Mouse (Mus musculus) neural tube, embryonic 11.5 days (tissue): ENCODE data around the gene 4931414P19Rik. TPM values are rescaled to one million over a fixed set of nuclear protein-coding genes. Genes with fewer than 3 reads are reported as not detected.

ENCODE experiments used
- ATAC-seq: fragments of 200-750 bp; cut with Nextera tagmentation; 2 replicates; pipeline ENCODE4 v1.8.0; 2017; ENCODE audit warnings: moderate number of reproducible peaks, mild to moderate bottlenecking, moderate TSS enrichment, moderate library complexity; ENCODE audit not compliant: insufficient read depth, low FRiP score, low TSS enrichment
- DNase-seq: peaks from one replicate; pipeline ENCODE4 v3.0.0-alpha.2; 2015; ENCODE audit warnings: low spot score
- H3K27ac ChIP-seq: fragments of 300-500 bp; sonication (generic); 2 replicates; pipeline ENCODE4 v1.5.1; 2014; ENCODE audit warnings: low read depth, mild to moderate bottlenecking, low read length
- H3K27me3 ChIP-seq: fragments of 300-500 bp; sonication (generic); 2 replicates; pipeline ENCODE4 v1.6.1; 2014; ENCODE audit warnings: mild to moderate bottlenecking, low read length, mixed read lengths; ENCODE audit not compliant: control insufficient read depth, insufficient read depth
- H3K36me3 ChIP-seq: fragments of 300-500 bp; sonication (generic); 2 replicates; pipeline ENCODE4 v1.6.1; 2014; ENCODE audit warnings: mild to moderate bottlenecking, low read length, moderate library complexity, mixed read lengths; ENCODE audit not compliant: control insufficient read depth, insufficient read depth
- H3K4me1 ChIP-seq: fragments of 300-500 bp; sonication (generic); 2 replicates; pipeline ENCODE4 v1.6.1; 2014; ENCODE audit warnings: low read length, mixed read lengths; ENCODE audit not compliant: control insufficient read depth, insufficient read depth
- H3K4me2 ChIP-seq: fragments of 300-500 bp; sonication (generic); 2 replicates; pipeline ENCODE4 v1.6.1; 2014; ENCODE audit warnings: low read depth, mild to moderate bottlenecking, moderate library complexity
- H3K4me3 ChIP-seq: fragments of 300-500 bp; sonication (generic); 2 replicates; pipeline ENCODE4 v1.5.1; 2014; ENCODE audit warnings: low read depth, low read length
- H3K9ac ChIP-seq: fragments of 300-500 bp; sonication (generic); 2 replicates; pipeline ENCODE4 v1.6.1; 2014; ENCODE audit warnings: mild to moderate bottlenecking, low read length
- H3K9me3 ChIP-seq: fragments of 300-500 bp; sonication (generic); 2 replicates; pipeline ENCODE4 v1.6.1; 2016; ENCODE audit warnings: low read length; ENCODE audit not compliant: control insufficient read depth
- WGBS: fragments of 180-500 bp; shearing (Covaris S2); extraction: QIAGEN DNeasy Blood & Tissue Kit; methylation state at CpG from one replicate; pipeline ENCODE4 v1.1.7; 2014; 5-methylcytosine and 5-hydroxymethylcytosine counted together
- polyA plus RNA-seq: library from polyadenylated mRNA; unstranded; fragments of >200 nt; fragmentation: Nextera tagmentation; extraction: Ambion mirVana; gene quantifications from 2 replicates; pipeline ENCODE4 v1.2.1, GENCODE M21; 2014

The 4931414P19Rik gene
- polyA plus RNA-seq, 1 experiment from 2014 or later = 8.1 TPM

DNA sequence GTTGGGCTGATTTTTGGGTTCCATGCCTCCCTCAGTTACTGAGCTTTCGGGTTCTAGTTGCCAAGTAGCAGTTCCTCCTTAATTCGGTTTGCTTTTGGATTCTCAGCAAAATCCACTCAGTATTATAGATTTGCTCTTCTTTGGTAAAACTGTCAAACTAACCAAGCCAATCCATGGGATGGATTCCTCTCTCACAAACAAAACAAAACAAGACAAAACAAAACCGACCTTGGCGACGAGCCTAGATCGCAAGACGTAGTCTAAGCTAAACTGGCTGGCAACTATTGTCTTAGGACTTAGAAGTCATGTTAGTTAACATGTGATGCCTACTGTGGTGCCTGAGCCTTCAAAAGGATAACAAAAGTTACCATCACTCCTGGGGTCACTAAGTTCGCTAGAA is 2.1 kb downstream of the 4931414P19Rik start:
- peak overlapping the region; percentile 50 for H3K4me2 ChIP-seq
- 87% methylated on average over 8 of the region's 8 CpGs for WGBS
- DNase-seq (no peak), ATAC-seq (no peak)
- peaks cover 9% of the 10 kb centered on the region for H3K4me1 ChIP-seq
- H3K9ac ChIP-seq = peak overlapping the region; percentile 1; the same call in 1 of the 2 replicates
- H3K27ac ChIP-seq = peak overlapping the region; percentile 82; the same call in 1 of the 2 replicates
- H3K27me3 ChIP-seq = no peaks in the 10 kb centered on the region
- H3K4me3 ChIP-seq = peak overlapping the region; percentile 62
- H3K36me3 ChIP-seq = no peaks in the 10 kb centered on the region
- H3K9me3 ChIP-seq = no peaks in the 10 kb centered on the region

DNA sequence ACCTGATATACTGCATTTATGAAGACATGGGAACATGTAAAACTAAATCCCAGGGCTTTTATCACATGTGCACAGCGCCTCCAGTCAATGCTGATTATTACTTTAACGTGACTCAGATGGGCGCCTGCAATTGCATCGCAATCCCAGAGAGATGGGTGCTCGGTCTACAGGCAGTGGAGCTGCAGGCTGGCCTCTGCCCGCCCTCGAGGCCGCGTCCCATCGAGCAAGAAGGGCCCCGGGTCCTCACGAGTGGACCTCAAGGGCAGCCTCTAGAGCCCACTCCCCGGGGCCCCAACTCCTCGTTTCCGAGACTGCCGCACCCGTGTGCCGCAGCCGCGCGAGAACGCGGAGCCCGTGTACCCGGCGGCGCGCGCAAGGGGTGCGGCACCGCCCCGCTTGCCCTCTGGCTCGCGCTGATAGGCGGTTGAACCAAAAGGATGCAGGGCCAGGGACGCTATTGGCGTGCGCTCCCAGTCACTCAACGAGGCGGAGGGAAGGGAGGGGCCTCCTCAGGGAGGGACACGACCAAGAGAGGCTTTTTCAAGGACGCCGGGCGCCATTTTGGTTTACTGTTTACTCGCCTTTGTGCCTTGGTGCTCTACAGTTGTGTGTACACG is 2.6 kb downstream of the 4931414P19Rik start:
- DNase-seq = peak; percentile 97
- under 1% methylated on average over 46 of the region's 46 CpGs for WGBS
- peak overlapping the region; percentile 50 for H3K4me2 ChIP-seq
- H3K4me3 ChIP-seq = peak overlapping the region; percentile 62
- peak overlapping the region; percentile 90 for H3K9ac ChIP-seq
- peak; percentile 99 for ATAC-seq
- H3K36me3 ChIP-seq = no peaks in the 10 kb centered on the region
- H3K4me1 ChIP-seq = peaks cover 9% of the 10 kb centered on the region
- H3K27ac ChIP-seq = peak overlapping the region; percentile 82
- H3K9me3 ChIP-seq = no peaks in the 10 kb centered on the region
- H3K27me3 ChIP-seq = no peaks in the 10 kb centered on the region

DNA sequence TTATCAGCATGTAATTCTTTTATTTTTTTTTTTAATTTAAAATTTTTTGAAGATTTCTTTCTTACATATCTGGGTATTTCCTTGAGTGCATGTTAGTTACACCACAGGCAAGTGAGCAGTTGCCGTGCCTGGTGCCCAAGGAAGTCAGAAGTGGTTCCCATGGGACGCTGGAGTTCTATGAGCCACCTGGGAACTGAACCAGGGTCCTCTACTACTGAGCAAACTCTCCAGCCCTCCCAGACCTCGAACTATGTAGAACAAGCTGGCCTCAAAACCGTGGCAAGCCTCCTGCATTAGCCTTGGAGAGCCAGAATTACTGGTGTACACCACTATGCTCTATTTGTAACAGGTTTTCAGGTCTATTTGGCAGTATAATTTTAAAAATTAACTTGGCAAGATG is 3.2 kb downstream of the 4931414P19Rik start:
- peak overlapping the region; percentile 62; the same call in 1 of the 2 replicates for H3K4me3 ChIP-seq
- H3K9me3 ChIP-seq = no peaks in the 10 kb centered on the region
- H3K27me3 ChIP-seq = no peaks in the 10 kb centered on the region
- DNase-seq (no peak), ATAC-seq (no peak)
- peak overlapping the region; percentile 90; the same call in 1 of the 2 replicates for H3K9ac ChIP-seq
- 51% methylated on average over 4 of the region's 4 CpGs for WGBS
- H3K36me3 ChIP-seq = no peaks in the 10 kb centered on the region
- peaks cover 9% of the 10 kb centered on the region for H3K4me1 ChIP-seq
- peak overlapping the region; percentile 50 for H3K4me2 ChIP-seq
- H3K27ac ChIP-seq = peak overlapping the region; percentile 82

DNA sequence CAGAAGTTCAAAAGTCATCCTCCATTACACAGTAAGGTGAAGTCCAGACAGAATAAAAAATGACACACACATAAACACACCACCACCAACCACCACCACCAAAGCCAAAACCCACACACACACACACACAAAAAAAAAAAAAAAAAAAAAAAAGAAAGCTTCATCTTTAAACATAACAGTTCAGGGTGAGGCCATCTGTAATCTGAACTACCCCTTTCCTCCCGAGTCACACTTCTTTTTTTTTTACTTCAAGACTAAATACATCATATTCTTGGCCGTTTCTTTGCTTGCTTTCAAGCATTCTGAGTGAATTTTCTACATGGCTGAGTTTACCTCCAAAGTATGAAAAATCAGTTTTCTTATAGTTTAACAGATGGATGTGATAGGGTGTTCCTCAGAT is 4.2 kb downstream of the 4931414P19Rik start:
- no peaks in the 10 kb centered on the region for H3K9me3 ChIP-seq
- H3K4me1 ChIP-seq = peaks cover 9% of the 10 kb centered on the region

DNA sequence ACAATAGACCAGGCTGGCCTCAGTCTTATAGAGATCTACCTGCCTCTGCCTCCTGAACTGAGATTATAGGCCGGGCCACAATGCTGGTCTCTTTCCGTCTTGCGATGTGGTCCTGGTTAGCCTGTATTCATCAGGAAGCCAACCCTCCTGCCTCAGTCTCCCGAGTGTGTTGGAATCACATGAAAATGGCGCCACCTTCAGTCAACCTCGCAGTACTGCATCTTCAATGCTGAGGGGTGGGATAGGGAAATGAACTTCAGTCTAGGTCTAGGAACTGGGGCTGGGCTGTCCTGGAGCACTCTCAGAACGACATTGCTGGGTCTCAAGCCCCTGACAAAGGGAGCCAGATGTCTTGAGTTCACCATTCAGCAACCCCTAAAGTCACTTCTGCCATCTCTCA is 8.7 kb downstream of the 4931414P19Rik start:
- no peaks in the 10 kb centered on the region for H3K27me3 ChIP-seq
- no peaks in the 10 kb centered on the region for H3K36me3 ChIP-seq
- no peaks in the 10 kb centered on the region for H3K9me3 ChIP-seq
- ATAC-seq (no peak), DNase-seq (no peak)
- no peak overlapping the region for H3K4me2 ChIP-seq
- WGBS = 79% methylated on average over 7 of the region's 7 CpGs
- H3K4me3 ChIP-seq = no peak overlapping the region
- H3K4me1 ChIP-seq = no peaks in the 10 kb centered on the region
- no peak overlapping the region for H3K9ac ChIP-seq
- no peak overlapping the region for H3K27ac ChIP-seq

More for the DNA sequence above, 4.2 kb downstream of the 4931414P19Rik start:
- Histone ChIP-seq H3K9ac (no peak overlapping the region), H3K4me3 (no peak overlapping the region), H3K27me3 (no peaks in the 10 kb centered on the region), H3K4me2 (no peak overlapping the region), H3K36me3 (no peaks in the 10 kb centered on the region), H3K27ac (no peak overlapping the region)
- DNase-seq (no peak), ATAC-seq (no peak)
- WGBS = 79% methylated on average over 2 of the region's 2 CpGs

DNA sequence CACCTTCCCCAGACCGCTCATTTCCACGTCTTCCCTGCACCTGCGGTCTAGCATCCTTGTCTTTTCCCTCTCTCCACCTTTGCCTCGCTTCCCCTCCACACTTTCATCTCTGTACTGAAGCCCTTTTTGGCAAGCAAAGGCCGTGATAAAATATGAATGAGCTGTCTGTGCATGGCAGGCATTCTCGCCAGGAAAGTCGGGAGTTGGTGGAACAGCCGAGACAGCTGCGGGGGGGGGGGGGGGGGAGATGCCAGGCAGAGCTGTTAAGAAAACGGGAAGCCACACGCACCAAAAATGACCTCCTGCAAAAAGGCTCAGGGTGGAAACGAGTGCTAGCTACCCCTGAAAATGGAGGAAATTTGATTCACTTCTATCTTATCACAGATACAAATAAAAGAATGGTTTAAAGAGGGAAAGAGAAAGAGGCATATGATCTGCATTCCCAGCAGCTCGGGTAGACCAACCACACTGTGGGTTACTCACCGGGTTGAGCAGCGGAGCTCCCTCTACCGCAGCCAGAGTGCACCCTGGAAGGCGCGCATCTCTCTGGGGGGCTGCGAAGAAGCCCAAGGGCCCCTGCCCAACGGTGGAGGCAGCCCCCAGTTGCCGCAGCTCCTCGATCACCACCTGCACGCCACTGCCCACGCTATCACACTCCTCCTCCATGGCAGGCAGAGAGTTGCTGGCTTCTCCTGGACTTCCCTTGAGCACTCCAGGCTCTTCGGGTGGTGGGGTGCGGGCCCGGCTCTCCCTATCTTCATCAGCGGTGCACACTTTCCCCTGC is 11.0 kb downstream of the 4931414P19Rik start:
- DNase-seq = no peak
- 72% methylated on average over 28 of the region's 28 CpGs for WGBS
- no peak overlapping the region for H3K9ac ChIP-seq

DNA sequence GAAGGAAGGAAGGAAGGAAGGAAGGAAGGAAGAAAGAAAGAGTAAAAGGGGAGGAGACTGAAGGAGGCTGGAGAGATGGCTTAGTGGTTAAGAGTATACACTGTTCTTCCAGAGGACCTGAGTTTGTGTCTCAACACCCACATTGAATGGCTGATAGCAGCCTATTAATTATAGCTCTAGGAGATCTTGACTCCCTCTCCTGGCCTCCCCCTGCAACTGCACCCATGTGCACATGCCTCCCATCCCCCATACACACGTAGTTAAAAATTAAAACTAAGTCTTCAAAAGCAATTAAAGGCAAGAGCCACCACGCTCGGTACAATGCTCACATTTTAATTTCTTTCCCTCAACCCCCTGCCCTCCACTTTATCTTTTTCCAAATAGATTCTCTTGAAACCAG is 11.7 kb downstream of the 4931414P19Rik start:
- no peak overlapping the region for H3K4me3 ChIP-seq
- ATAC-seq (no peak), DNase-seq (no peak)
- H3K4me2 ChIP-seq = no peak overlapping the region
- H3K27me3 ChIP-seq = no peaks in the 10 kb centered on the region
- no peak overlapping the region for H3K27ac ChIP-seq
- 95% methylated on average over 3 of the region's 3 CpGs for WGBS
- H3K4me1 ChIP-seq = no peaks in the 10 kb centered on the region
- H3K9ac ChIP-seq = no peak overlapping the region
- no peaks in the 10 kb centered on the region for H3K36me3 ChIP-seq
- H3K9me3 ChIP-seq = no peaks in the 10 kb centered on the region

More for the DNA sequence above, 11.0 kb downstream of the 4931414P19Rik start:
- no peak for ATAC-seq
- H3K4me3 ChIP-seq = no peak overlapping the region
- no peaks in the 10 kb centered on the region for H3K27me3 ChIP-seq
- no peaks in the 10 kb centered on the region for H3K36me3 ChIP-seq
- H3K4me1 ChIP-seq = no peaks in the 10 kb centered on the region
- no peak overlapping the region for H3K27ac ChIP-seq
- H3K4me2 ChIP-seq = no peak overlapping the region
- H3K9me3 ChIP-seq = no peaks in the 10 kb centered on the region

DNA sequence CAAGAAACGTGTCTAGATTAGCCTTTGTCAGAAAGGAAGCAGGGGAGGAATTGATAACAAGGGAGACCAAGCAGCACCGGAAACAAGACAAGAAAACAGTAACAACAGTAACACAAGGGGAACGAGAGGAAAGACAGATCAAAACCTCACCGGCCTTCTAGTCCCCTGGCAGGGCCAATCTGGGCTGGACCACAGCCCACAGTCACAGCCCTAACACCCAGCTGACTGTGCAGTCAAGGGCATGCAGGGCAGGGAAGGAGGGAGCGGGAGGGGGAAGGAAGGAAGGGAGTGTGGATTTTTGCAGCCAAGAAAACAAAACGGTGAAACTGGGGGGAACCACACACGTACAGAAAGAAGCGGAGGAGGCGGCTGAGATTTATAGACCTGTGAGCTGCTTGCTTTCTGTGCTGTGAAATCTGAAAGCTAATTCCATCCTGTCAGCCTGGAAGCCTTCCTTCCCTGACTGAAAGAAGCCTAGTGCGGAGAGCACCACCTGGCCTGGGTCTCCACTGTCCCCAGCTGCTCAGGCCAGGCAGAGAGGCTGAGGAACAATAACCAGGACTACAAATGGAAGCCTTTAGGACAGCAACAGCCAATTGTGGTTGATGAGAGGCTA is 13.4 kb downstream of the 4931414P19Rik start:
- WGBS = 62% methylated on average over 10 of the region's 10 CpGs
- no peak overlapping the region for H3K4me3 ChIP-seq
- no peak overlapping the region for H3K4me2 ChIP-seq
- H3K9me3 ChIP-seq = no peaks in the 10 kb centered on the region
- H3K27me3 ChIP-seq = no peaks in the 10 kb centered on the region
- no peak overlapping the region for H3K27ac ChIP-seq
- H3K4me1 ChIP-seq = no peaks in the 10 kb centered on the region
- ATAC-seq (0 out of 2 replicates have a peak, but pooled peaks have one; percentile 45), DNase-seq (no peak)
- no peaks in the 10 kb centered on the region for H3K36me3 ChIP-seq
- H3K9ac ChIP-seq = no peak overlapping the region
